Mouse (Mus musculus) hindbrain, embryonic 16.5 days (tissue): Measurements from ENCODE around the gene Adam34. TPM values are rescaled to one million over a fixed set of nuclear protein-coding genes. Genes with fewer than 3 reads are reported as not detected.
"Not testable (repeated sequence)": the region's sequence is repeated elsewhere in the genome, so short reads cannot be mapped to it uniquely, and the experiment has no call there.

Experiments
- ATAC-seq: fragments of 200-750 bp; cut with Nextera tagmentation; 2 replicates; pipeline ENCODE4 v1.8.0; 2017; ENCODE audit warnings: moderate TSS enrichment, moderate library complexity
- H3K27ac ChIP-seq: fragments of 300-500 bp; sonication (generic); 2 replicates; pipeline ENCODE4 v1.5.1; 2014; ENCODE audit warnings: low read depth, mild to moderate bottlenecking, control low read depth, low read length, moderate library complexity
- H3K27me3 ChIP-seq: fragments of 300-500 bp; sonication (generic); replicated peaks from 2 replicates; pipeline ENCODE4 v1.6.1; 2014; ENCODE audit warnings: low read length; ENCODE audit not compliant: control insufficient read depth, insufficient read depth
- H3K36me3 ChIP-seq: fragments of 300-500 bp; sonication (generic); 2 replicates; pipeline ENCODE4 v1.6.1; 2014; ENCODE audit warnings: mild to moderate bottlenecking, low read length, moderate library complexity, mixed read lengths; ENCODE audit not compliant: control insufficient read depth, insufficient read depth
- H3K4me1 ChIP-seq: fragments of 300-500 bp; sonication (generic); 2 replicates; pipeline ENCODE4 v1.6.1; 2014; ENCODE audit warnings: low read depth, low read length; ENCODE audit not compliant: control insufficient read depth, insufficient read depth
- H3K4me2 ChIP-seq: fragments of 300-500 bp; sonication (generic); 2 replicates; pipeline ENCODE4 v1.6.1; 2014; ENCODE audit warnings: mild to moderate bottlenecking, low read length, control low read depth, moderate library complexity
- H3K4me3 ChIP-seq: fragments of 300-500 bp; sonication (generic); 2 replicates; pipeline ENCODE4 v1.5.1; 2014; ENCODE audit warnings: mild to moderate bottlenecking, low read length, control low read depth, moderate library complexity
- H3K9ac ChIP-seq: fragments of 300-500 bp; sonication (generic); 2 replicates; pipeline ENCODE4 v1.6.1; 2014; ENCODE audit warnings: low read depth, mild to moderate bottlenecking, control low read depth, low read length, moderate library complexity
- H3K9me3 ChIP-seq: fragments of 300-500 bp; sonication (generic); 2 replicates; pipeline ENCODE4 v1.6.1; 2014; ENCODE audit warnings: mild to moderate bottlenecking, low read length, moderate library complexity; ENCODE audit not compliant: control insufficient read depth
- WGBS: fragments of 180-500 bp; shearing (Covaris S2); extraction: QIAGEN DNeasy Blood & Tissue Kit; methylation state at CpG from one replicate; pipeline ENCODE4 v1.1.7; 2014; 5-methylcytosine and 5-hydroxymethylcytosine counted together
- polyA plus RNA-seq: library from polyadenylated mRNA; unstranded; fragments of >200 nt; fragmentation: Nextera tagmentation; extraction: Ambion mirVana; gene quantifications from 2 replicates; pipeline ENCODE4 v1.2.1, GENCODE M21; 2015

Gene Adam34
- polyA plus RNA-seq = not detected in 2 replicates

- Histone ChIP-seq H3K4me1 (no peaks in the 10 kb centered on the region), H3K4me2 (no peak within 1 kb of the TSS), H3K4me3 (no peak within 1 kb of the TSS), H3K36me3 (no peaks in the 10 kb centered on the region), H3K9ac (no peak within 1 kb of the TSS), H3K9me3 (no peaks in the 10 kb centered on the region), H3K27ac (no peak within 1 kb of the TSS), H3K27me3 (no peaks in the 10 kb centered on the region)
- ATAC-seq = no peak
These were observed at the start of gene Adam34 for GRCm38 (mm10) chr8:43709949-43710348. Gene Adam34, minus strand, starts transcription at chr8:43710049.

- ATAC-seq = no peak
- 95% methylated on average over 3 of the region's 3 CpGs for WGBS
These were observed 82.7 kb downstream of the Adam34 start, which contains the start of gene Gm5346 for GRCm38 (mm10) chr8:43627176-43627575. Gene Gm5346, minus strand, starts transcription at chr8:43627276.

GRCm38 (mm10) chr8:43616046-43616445, 93.8 kb downstream of the Adam34 start:
- Histone ChIP-seq H3K9me3 (no peaks in the 10 kb centered on the region), H3K4me2 (no peak overlapping the region), H3K4me3 (no peak overlapping the region), H3K27me3 (no peaks in the 10 kb centered on the region), H3K4me1 (no peaks in the 10 kb centered on the region), H3K9ac (no peak overlapping the region), H3K27ac (no peak overlapping the region), H3K36me3 (no peaks in the 10 kb centered on the region)
- WGBS = 93% methylated on average over 1 of the region's 1 CpGs
- ATAC-seq = no peak

More at GRCm38 (mm10) chr8:43627176-43627575, 82.7 kb downstream of the Adam34 start, which contains the start of gene Gm5346:
- Histone ChIP-seq H3K9me3 (no peaks in the 10 kb centered on the region), H3K4me2 (no peak within 1 kb of the TSS), H3K36me3 (no peaks in the 10 kb centered on the region), H3K9ac (no peak within 1 kb of the TSS), H3K4me1 (no peaks in the 10 kb centered on the region), H3K27ac (no peak within 1 kb of the TSS), H3K4me3 (no peak within 1 kb of the TSS), H3K27me3 (no peaks in the 10 kb centered on the region)

GRCm38 (mm10) chr8:43603657-43604056, 106.2 kb downstream of the Adam34 start:
- ATAC-seq, H3K4me2 ChIP-seq, H3K27ac ChIP-seq, H3K4me3 ChIP-seq, H3K9ac ChIP-seq, H3K9me3 ChIP-seq, H3K36me3 ChIP-seq, H3K4me1 ChIP-seq, H3K27me3 ChIP-seq: not testable (repeated sequence)
- 85% methylated on average over 13 of the region's 13 CpGs for WGBS

- not testable (repeated sequence) for H3K4me3 ChIP-seq, H3K27ac ChIP-seq, H3K9ac ChIP-seq, H3K4me2 ChIP-seq, H3K36me3 ChIP-seq, H3K4me1 ChIP-seq, H3K9me3 ChIP-seq, ATAC-seq, H3K27me3 ChIP-seq
- 94% methylated on average over 15 of the region's 15 CpGs for WGBS
These were observed 106.7 kb downstream of the Adam34 start for GRCm38 (mm10) chr8:43603166-43603565.

Other genes with a start within 250 kb of the Adam34 start
- gene Adam26b, start 181.9 kb downstream of the Adam34 start, polyA plus RNA-seq = not detected in 2 replicates
- gene Adam26a, start 133.3 kb downstream of the Adam34 start, polyA plus RNA-seq = not detected in 2 replicates
- gene Gm5346, start 82.8 kb downstream of the Adam34 start, polyA plus RNA-seq = not detected in 2 replicates